Mouse (Mus musculus) embryonic stem cell, embryonic (primary cell): Measurements from ENCODE around the gene Ramp2.

Source experiments
- CTCF ChIA-PET, 4 experiments: fragments of 300-600 bp in 2 of 4; fragments of 350-600 bp in 2 of 4; sonication (Branson Sonifier 250); formaldehyde crosslinking; loops; one replicate each; lab custom pipeline; 2022; ENCODE audit warnings: inconsistent platforms in 2 of 4; lab: Charles Lee
- POLR2A ChIA-PET, 4 experiments: fragments of 300-600 bp in 2 of 4; fragments of 350-600 bp in 2 of 4; sonication (Branson Sonifier 250); formaldehyde crosslinking; loops; one replicate each; lab custom pipeline; 2022; ENCODE audit warnings: antibody characterized with exemption in 4 of 4, inconsistent platforms in 1 of 4; lab: Charles Lee

Ramp2 gene

DNA sequence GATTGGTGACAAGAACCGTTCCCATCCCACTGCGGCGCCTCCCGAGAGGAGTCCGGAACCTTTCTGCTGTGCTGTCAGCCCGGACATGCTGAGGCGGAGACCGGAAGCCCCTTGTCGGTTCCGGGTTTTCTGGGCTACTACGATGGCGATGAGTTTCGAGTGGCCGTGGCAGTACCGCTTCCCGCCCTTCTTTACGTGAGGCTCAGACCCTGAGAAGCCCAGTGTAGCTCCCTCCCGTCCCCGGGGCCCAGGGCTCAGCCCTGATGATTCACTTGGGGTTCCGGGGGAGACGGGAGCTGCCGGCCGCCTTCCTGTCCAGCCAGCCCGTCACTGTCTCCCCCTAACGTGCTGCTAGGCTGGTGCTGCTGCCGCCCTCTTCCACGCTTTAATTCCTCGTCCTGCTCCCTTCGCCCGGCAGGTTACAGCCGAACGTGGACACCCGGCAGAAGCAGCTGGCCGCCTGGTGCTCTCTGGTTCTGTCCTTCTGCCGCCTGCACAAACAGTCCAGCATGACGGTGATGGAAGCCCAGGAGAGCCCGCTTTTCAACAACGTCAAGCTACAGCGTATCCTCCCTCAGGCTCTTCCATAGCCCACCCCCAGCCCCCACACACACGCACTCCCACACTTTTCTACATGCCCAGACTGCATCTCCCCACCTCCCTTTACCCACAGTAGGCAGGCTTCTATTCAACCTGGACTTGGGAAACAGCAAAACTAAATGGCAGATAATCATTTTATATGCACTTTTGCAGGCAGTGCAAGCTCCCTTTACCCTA is 8.0 kb downstream of the Ramp2 start, which contains the start of gene Vps25:
Vps25 (plus strand) TSS at position 95 of the 777 bp plus-strand sequence.
- ChIA-PET POLR2A (interaction anchor here in 3 of 4 experiments (0.8 to 2.8 kb wide), 19 partner anchors 7 to 188 kb away, joined by 3 to 14 read pairs (median 5); partner anchors contain the start of genes Cntd1 (in 3 of the 3), Coa3 (in 3 of the 3), Becn1 (in 2 of the 3) and Plekhh3 (in 1 of the 3)), CTCF (interaction anchor here in 3 of 4 experiments (0.6 to 2.8 kb wide), 6 partner anchors 48 to 950 kb away, joined by 3 to 11 read pairs (median 4); partner anchors contain the start of gene Becn1 (in 2 of the 3))

DNA sequence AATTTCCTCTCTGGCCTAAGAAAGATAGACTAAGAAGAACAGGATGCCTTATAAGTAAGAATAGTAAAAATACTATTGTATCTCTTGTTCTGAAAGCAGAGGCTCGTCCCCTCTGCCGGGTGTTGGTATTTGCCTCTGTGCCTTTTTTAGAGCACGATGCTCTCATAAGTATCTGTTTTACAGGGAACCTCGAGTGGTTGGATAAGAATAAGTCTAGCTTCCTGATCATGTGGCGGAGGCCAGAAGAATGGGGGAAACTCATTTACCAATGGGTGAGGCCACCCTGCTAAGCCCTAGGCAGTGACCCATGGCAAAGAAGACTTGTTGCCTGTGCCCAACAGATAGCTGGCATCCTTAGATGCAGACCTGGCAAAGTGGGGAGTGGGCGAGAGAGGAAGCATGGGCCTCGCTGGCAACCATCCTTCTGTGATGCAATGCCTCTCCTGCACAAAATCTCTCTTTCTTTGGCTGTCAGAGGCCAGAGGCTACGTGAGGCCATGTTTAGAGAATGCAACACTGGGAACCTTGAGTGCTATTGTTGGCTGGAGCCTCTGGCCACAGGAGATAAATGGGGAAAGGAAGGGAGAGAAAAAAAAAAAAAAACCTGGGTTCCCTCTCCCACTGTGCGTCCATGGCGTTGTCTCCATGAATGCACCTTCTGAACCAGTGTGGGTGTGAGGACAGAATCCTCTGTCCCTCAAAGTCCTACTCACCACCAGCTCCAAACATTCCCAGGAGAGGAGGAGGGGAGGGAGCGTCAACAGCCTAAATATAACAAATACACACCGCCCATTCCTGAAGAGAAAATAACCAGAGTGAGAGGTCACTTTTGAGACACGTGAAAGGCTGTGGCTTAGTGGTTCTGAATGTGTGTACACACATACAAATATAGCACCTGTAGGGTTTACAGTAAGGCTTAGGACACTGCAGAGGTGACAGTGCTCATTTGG is 10.3 kb downstream of the Ramp2 start:
- POLR2A ChIA-PET = interaction anchor here in 1 of 4 experiments (0.8 kb wide), 1 partner anchor 755 kb away, joined by 3 read pairs; no protein-coding TSS in a partner anchor
- CTCF ChIA-PET = interaction anchor here in 2 of 4 experiments (0.7 to 1.2 kb wide), 3 partner anchors 46 to 79 kb away, joined by 3 to 4 read pairs (median 3); partner anchors contain the start of gene Becn1 (in 1 of the 2)

GRCm38 (mm10) chr11:101259261-101259712 is 13.5 kb downstream of the Ramp2 start:
- POLR2A ChIA-PET = interaction anchor here in 3 of 4 experiments (0.6 to 5.6 kb wide), 31 partner anchors 8 to 1026 kb away, joined by 3 to 45 read pairs (median 5); partner anchors contain the start of genes Cntd1 (in 3 of the 3), Coa3 (in 3 of the 3), Becn1 (in 2 of the 3) and Gm27029 (in 2 of the 3)
- CTCF ChIA-PET = interaction anchor here in 3 of 4 experiments (0.6 to 2.4 kb wide), 13 partner anchors 8 to 682 kb away, joined by 3 to 19 read pairs (median 4); partner anchors contain the start of genes Becn1 (in 1 of the 3), Cntd1 (in 1 of the 3) and Coa3 (in 1 of the 3)

DNA sequence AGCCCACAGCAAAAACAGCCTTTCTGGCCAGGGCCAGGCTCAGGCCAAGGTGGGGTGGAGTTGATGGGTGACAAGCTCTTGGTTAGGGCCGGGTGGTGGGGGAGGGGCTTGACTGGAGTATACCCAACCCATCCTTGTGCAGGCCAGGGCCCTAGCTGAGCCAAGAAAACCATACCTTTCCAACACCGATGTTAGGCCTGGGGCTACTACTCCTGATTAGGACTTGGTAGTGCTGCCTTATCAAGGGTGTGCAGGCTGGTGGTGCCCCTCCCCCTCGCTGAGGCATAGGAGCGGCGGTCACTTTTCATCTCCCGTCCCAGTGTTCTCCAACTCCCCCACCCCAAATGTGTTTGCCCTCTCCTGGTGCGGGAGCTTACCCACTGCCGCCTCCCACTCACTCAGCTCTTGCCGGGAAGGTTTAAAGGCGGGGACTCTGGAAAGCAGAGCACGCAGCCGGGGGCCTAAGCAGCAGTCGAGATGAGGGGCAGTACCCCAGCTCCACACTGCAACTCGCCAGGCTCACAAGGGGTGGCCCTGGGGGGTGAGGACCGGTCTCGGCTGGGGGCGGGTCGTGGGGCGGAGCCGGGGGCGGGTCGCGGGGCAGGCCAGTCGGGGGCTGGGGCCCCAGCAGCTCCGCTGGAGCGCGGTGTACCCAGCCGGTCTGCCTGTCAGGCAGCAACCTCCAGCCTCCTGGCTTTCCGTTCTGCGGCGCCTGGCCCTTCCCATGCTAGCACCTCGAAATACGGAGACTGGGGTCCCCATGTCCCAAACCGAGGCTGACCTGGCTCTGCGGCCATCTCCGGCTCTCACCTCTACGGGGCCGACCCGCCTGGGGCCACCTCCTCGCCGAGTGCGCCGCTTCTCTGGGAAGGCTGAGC is 14.4 kb downstream of the Ramp2 start, which contains the start of gene Wnk4:
Wnk4 (plus strand) TSS at position 620 of the 878 bp plus-strand sequence.
- CTCF ChIA-PET = interaction anchor here (0.6 to 2.4 kb wide), 23 partner anchors 8 to 682 kb away, joined by 3 to 19 read pairs (median 3); partner anchors contain the start of genes Becn1 (in 3 of the 4), Cntd1 (in 1 of the 4), Coa3 (in 1 of the 4) and Psmc3ip (in 1 of the 4)
- POLR2A ChIA-PET = interaction anchor here (0.5 to 5.6 kb wide), 62 partner anchors 7 to 1344 kb away, joined by 3 to 45 read pairs (median 4); partner anchors contain the start of genes Becn1 (in 3 of the 4), Cntd1 (in 3 of the 4), Coa3 (in 3 of the 4) and Rpl27 (in 3 of the 4)

DNA sequence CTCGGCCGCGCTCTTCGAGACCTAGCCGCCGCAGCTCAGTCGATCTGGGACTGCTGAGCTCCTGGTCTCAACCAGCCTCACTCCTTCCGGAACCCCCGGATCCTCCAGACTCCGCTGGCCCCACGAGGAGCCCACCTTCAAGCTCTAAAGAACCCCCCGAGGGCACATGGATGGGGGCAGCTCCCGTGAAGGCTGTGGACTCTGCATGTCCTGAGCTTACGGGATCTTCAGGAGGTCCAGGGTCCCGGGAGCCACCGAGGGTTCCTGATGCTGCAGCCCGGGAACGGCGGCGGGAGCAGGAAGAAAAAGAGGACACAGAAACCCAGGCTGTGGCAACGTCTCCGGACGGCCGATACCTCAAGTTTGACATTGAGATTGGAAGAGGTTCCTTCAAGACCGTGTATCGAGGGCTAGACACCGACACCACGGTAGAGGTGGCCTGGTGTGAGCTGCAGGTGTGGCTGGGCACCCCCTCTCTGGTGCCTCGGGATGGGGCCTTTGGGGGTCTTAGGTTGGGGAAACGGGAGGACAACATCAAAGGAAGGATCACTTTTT is 15.1 kb downstream of the Ramp2 start:
- ChIA-PET POLR2A (interaction anchor here in 3 of 4 experiments (0.6 to 5.6 kb wide), 40 partner anchors 8 to 941 kb away, joined by 3 to 45 read pairs (median 5); partner anchors contain the start of genes Cntd1 (in 3 of the 3), Coa3 (in 3 of the 3), Becn1 (in 2 of the 3) and Gm27029 (in 2 of the 3)), CTCF (interaction anchor here (0.6 to 2.4 kb wide), 13 partner anchors 11 to 203 kb away, joined by 3 to 19 read pairs (median 4); partner anchors contain the start of genes Becn1 (in 3 of the 4), Psmc3ip (in 1 of the 4), Ramp2 (in 1 of the 4) and Rpl27 (in 1 of the 4))

DNA sequence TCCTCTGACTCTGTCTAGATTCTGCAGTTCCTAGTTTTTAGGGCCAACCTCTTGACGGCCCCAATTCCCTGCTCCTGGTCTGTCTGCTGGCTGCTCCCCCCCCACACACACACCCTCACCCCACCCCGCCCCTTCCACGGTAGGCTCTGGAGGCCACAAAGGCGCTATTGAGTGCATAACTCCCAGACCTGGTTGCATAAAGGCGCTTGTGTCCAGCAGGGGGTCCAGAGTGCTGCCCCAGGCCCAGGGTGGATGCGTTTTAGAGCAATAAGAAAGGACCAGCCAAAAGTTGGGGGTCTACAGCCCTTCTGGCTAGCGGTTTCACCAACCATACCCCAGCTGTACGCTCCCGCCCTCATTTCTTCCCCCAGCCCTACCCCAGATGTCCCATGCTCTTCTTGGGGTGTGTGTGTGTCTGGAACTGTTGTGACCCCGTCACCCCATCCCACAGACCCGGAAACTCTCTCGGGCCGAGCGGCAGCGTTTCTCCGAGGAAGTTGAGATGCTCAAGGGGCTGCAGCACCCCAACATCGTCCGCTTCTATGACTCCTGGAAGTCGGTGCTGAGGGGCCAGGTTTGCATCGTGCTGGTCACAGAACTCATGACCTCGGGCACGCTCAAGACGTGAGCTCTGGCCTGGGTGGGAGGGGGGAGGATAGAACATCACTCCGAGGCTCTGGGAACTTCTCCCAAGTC is 16.6 kb downstream of the Ramp2 start:
- CTCF ChIA-PET = interaction anchor here in 2 of 4 experiments (0.7 to 1.3 kb wide), 2 partner anchors 81 to 86 kb away, joined by 3 to 6 read pairs; no protein-coding TSS in a partner anchor
- POLR2A ChIA-PET = interaction anchor here in 3 of 4 experiments (0.6 to 5.6 kb wide), 15 partner anchors 8 to 907 kb away, joined by 3 to 45 read pairs (median 5); partner anchors contain the start of genes Cntd1 (in 2 of the 3), Coa3 (in 2 of the 3), Rpl27 (in 2 of the 3) and Vps25 (in 2 of the 3)

GRCm38 (mm10) chr11:101263138-101263988 is 17.5 kb downstream of the Ramp2 start:
- POLR2A ChIA-PET = no interaction called here
- CTCF ChIA-PET = interaction anchor here in 1 of 4 experiments (0.7 kb wide), 1 partner anchor 82 kb away, joined by 6 read pairs; no protein-coding TSS in a partner anchor

DNA sequence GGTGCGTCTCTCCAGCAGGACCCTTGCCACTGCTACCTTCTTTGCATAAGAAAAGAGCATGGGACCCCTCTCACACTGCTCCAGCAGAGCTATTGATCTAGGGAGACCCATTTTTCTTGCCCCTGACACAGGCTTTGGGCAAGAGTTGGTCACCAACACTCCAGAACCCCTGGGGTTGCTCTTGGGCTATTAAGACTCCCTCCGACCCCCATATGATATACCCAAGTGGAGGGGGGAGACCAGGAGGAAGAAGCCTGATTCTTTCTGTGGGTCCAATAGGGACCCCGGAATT is 18.1 kb downstream of the Ramp2 start:
- POLR2A ChIA-PET = interaction anchor here in 1 of 4 experiments (1.2 kb wide), 1 partner anchor 10 kb away, joined by 3 read pairs; no protein-coding TSS in a partner anchor
- CTCF ChIA-PET = no interaction called here

- CTCF ChIA-PET = no interaction called here
- POLR2A ChIA-PET = interaction anchor here in 2 of 4 experiments (0.8 to 1.2 kb wide), 3 partner anchors 9 to 14 kb away, joined by 3 read pairs; partner anchors contain the start of genes Cntd1 (in 1 of the 2) and Coa3 (in 1 of the 2)
These were observed 19.2 kb downstream of the Ramp2 start for GRCm38 (mm10) chr11:101264954-101265471.

DNA sequence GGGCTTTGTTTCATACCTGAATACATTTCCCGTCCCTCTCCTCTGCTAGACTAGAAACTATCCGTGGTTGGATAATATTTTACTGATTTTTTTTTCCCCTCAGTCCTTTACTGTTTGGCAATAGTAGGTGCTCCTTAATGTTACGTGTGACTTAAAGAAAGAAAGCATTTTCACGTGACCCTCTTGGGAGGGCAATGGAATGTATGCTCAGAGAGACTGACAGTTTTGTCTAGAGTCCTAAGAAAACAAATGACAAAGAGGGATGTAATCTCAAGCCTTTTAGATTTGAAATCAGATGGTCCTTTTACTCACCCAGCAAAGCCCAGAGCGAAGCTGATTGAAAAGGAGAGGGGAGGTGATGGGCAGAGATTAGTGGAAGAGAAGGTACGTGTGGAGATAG is 20.1 kb downstream of the Ramp2 start:
- ChIA-PET CTCF (interaction anchor here in 1 of 4 experiments (0.8 kb wide), 1 partner anchor 20 kb away, joined by 3 read pairs; the partner anchor contains the start of gene Ramp2), POLR2A (interaction anchor here in 2 of 4 experiments (1.1 to 1.5 kb wide), 3 partner anchors 12 to 36 kb away, joined by 3 to 4 read pairs (median 3); partner anchors contain the start of genes Becn1 (in 1 of the 2), Cntd1 (in 1 of the 2) and Coa3 (in 1 of the 2))

GRCm38 (mm10) chr11:101269577-101270116 is 23.8 kb downstream of the Ramp2 start:
- CTCF ChIA-PET = interaction anchor here in 2 of 4 experiments (0.9 to 1.8 kb wide), 3 partner anchors 32 to 212 kb away, joined by 3 to 6 read pairs (median 5); partner anchors contain the start of gene Becn1 (in 1 of the 2)

GRCm38 (mm10) chr11:101272446-101272845 is 26.6 kb downstream of the Ramp2 start:
- POLR2A ChIA-PET = interaction anchor here in 2 of 4 experiments (0.5 to 1.2 kb wide), 5 partner anchors 11 to 323 kb away, joined by 3 to 4 read pairs (median 3); partner anchors contain the start of gene Becn1 (in 1 of the 2)

More at GRCm38 (mm10) chr11:101269577-101270116, 23.8 kb downstream of the Ramp2 start:
- POLR2A ChIA-PET = interaction anchor here in 3 of 4 experiments (0.6 to 2.4 kb wide), 8 partner anchors 9 to 172 kb away, joined by 3 to 19 read pairs (median 4); partner anchors contain the start of genes Cntd1 (in 2 of the 3), Coa3 (in 2 of the 3), Wnk4 (in 2 of the 3) and Rpl27 (in 1 of the 3)

GRCm38 (mm10) chr11:101275309-101275708 is 29.5 kb downstream of the Ramp2 start:
- ChIA-PET POLR2A (interaction anchor here in 2 of 4 experiments (0.9 to 2.3 kb wide), 4 partner anchors 14 to 167 kb away, joined by 3 to 6 read pairs (median 3); partner anchors contain the start of genes Rpl27 (in 1 of the 2) and Wnk4 (in 1 of the 2)), CTCF (interaction anchor here in 1 of 4 experiments (1.5 kb wide), 1 partner anchor 26 kb away, joined by 5 read pairs; the partner anchor contains the start of gene Becn1)

More at GRCm38 (mm10) chr11:101272446-101272845, 26.6 kb downstream of the Ramp2 start:
- CTCF ChIA-PET = no interaction called here
